Mouse (Mus musculus) liver, embryonic 16.5 days (tissue): ENCODE results near the gene Gstt2. TPM values are rescaled to one million over a fixed set of nuclear protein-coding genes. Genes with fewer than 3 reads are reported as not detected.
A peak's percentile ranks its signal among the peaks of the same experiment; 100 is the strongest.

ENCODE experiments used
- ATAC-seq: fragments of 200-750 bp; cut with Nextera tagmentation; 2 replicates; pipeline ENCODE4 v1.8.0; 2017; ENCODE audit warnings: low read depth, mild to moderate bottlenecking, moderate number of reproducible peaks, moderate library complexity
- H3K27ac ChIP-seq: fragments of 300-500 bp; sonication (generic); 2 replicates; pipeline ENCODE4 v1.5.1; 2014; ENCODE audit warnings: mild to moderate bottlenecking, low read length
- H3K27me3 ChIP-seq: fragments of 300-500 bp; sonication (generic); 2 replicates; pipeline ENCODE4 v1.6.1; 2014; ENCODE audit warnings: low read depth, low read length, mixed read lengths; ENCODE audit not compliant: control insufficient read depth, insufficient read depth
- H3K36me3 ChIP-seq: fragments of 300-500 bp; sonication (generic); 2 replicates; pipeline ENCODE4 v1.6.1; 2014; ENCODE audit warnings: mild to moderate bottlenecking; ENCODE audit not compliant: control insufficient read depth, insufficient read depth
- H3K4me1 ChIP-seq: fragments of 300-500 bp; sonication (generic); 2 replicates; pipeline ENCODE4 v1.6.1; 2014; ENCODE audit warnings: low read depth, low read length, mixed read lengths; ENCODE audit not compliant: control insufficient read depth
- H3K4me2 ChIP-seq: fragments of 300-500 bp; sonication (generic); 2 replicates; pipeline ENCODE4 v1.6.1; 2014; ENCODE audit warnings: low read depth, low read length, mixed read lengths
- H3K4me3 ChIP-seq: fragments of 300-500 bp; sonication (generic); 2 replicates; pipeline ENCODE4 v1.5.1; 2014; ENCODE audit warnings: low read depth, mild to moderate bottlenecking, low read length
- H3K9ac ChIP-seq: fragments of 300-500 bp; sonication (generic); 2 replicates; pipeline ENCODE4 v1.6.1; 2014; ENCODE audit warnings: low read depth, low read length
- H3K9me3 ChIP-seq: fragments of 300-500 bp; sonication (generic); replicated peaks from 2 replicates; pipeline ENCODE4 v1.6.1; 2016; ENCODE audit warnings: low read length; ENCODE audit not compliant: control insufficient read depth
- WGBS: fragments of 180-500 bp; shearing (Covaris S2); extraction: QIAGEN DNeasy Blood & Tissue Kit; methylation state at CpG from one replicate; pipeline ENCODE4 v1.1.7; 2014; ENCODE audit not compliant: insufficient replicate concordance; 5-methylcytosine and 5-hydroxymethylcytosine counted together
- polyA plus RNA-seq: library from polyadenylated mRNA; unstranded; fragments of >200 nt; fragmentation: Nextera tagmentation; extraction: Ambion mirVana; gene quantifications from 2 replicates; pipeline ENCODE4 v1.2.1, GENCODE M21; 2015

Gstt2 gene
- polyA plus RNA-seq, 1 experiment from 2014 or later, result 56.7 TPM

GRCm38 (mm10) chr10:75822443-75822842, 14.8 kb downstream of the Gstt2 start, which contains the start of gene Gstt4:
TSS of gene Gstt4 (minus strand) at chr10:75822543.
- no peak within 1 kb of the TSS for H3K4me3 ChIP-seq
- H3K4me2 ChIP-seq, result no peak within 1 kb of the TSS
- no peaks in the 10 kb centered on the region for H3K9me3 ChIP-seq
- H3K9ac ChIP-seq, result no peak within 1 kb of the TSS
- no peak for ATAC-seq
- no peak within 1 kb of the TSS for H3K27ac ChIP-seq
- 77% methylated on average over 2 of the region's 2 CpGs for WGBS
- no peaks in the 10 kb centered on the region for H3K27me3 ChIP-seq
- no peaks in the 10 kb centered on the region for H3K36me3 ChIP-seq
- H3K4me1 ChIP-seq, result no peaks in the 10 kb centered on the region

DNA sequence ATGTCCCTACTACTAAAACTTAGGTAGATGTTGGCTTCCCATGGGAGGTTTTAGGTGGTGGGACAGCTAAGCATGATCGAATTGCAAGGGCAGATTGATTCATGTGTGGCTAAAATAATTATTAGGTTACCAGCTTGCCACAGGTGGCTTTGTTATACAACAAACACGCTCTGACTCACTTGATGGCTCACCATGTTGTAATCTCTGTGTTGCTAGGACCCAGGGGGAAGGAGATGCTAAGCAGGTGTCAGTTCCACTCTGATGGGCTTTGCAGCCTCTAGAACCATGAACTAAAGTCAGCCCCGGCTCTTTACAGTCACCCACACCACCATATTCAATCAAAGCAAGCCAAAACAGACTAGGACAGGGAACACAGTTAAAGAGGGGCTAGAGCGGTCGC, 17.3 kb downstream of the Gstt2 start:
- WGBS, result 65% methylated on average over 5 of the region's 5 CpGs

GRCm38 (mm10) chr10:75818641-75819040, 18.6 kb downstream of the Gstt2 start:
- H3K36me3 ChIP-seq, result no peaks in the 10 kb centered on the region
- H3K4me3 ChIP-seq, result no peak overlapping the region
- H3K9me3 ChIP-seq, result no peaks in the 10 kb centered on the region
- ATAC-seq, result no peak
- 52% methylated on average over 10 of the region's 10 CpGs for WGBS
- no peak overlapping the region for H3K4me2 ChIP-seq
- H3K9ac ChIP-seq, result no peak overlapping the region
- H3K27ac ChIP-seq, result no peak overlapping the region
- no peaks in the 10 kb centered on the region for H3K4me1 ChIP-seq
- no peaks in the 10 kb centered on the region for H3K27me3 ChIP-seq

More for the DNA sequence above, 17.3 kb downstream of the Gstt2 start:
- Histone ChIP-seq H3K9ac (no peak overlapping the region), H3K9me3 (no peaks in the 10 kb centered on the region), H3K4me3 (no peak overlapping the region), H3K27me3 (no peaks in the 10 kb centered on the region), H3K4me1 (no peaks in the 10 kb centered on the region), H3K4me2 (no peak overlapping the region), H3K27ac (no peak overlapping the region), H3K36me3 (no peaks in the 10 kb centered on the region)
- ATAC-seq, result no peak

- no peak overlapping the region for H3K4me3 ChIP-seq
- no peaks in the 10 kb centered on the region for H3K36me3 ChIP-seq
- 36% methylated on average over 2 of the region's 2 CpGs for WGBS
- H3K27me3 ChIP-seq, result no peaks in the 10 kb centered on the region
- H3K9ac ChIP-seq, result no peak overlapping the region
- H3K4me2 ChIP-seq, result no peak overlapping the region
- H3K4me1 ChIP-seq, result no peaks in the 10 kb centered on the region
- ATAC-seq, result no peak
- no peaks in the 10 kb centered on the region for H3K9me3 ChIP-seq
- no peak overlapping the region for H3K27ac ChIP-seq
These were observed 33.0 kb downstream of the Gstt2 start for GRCm38 (mm10) chr10:75804217-75804616.

DNA sequence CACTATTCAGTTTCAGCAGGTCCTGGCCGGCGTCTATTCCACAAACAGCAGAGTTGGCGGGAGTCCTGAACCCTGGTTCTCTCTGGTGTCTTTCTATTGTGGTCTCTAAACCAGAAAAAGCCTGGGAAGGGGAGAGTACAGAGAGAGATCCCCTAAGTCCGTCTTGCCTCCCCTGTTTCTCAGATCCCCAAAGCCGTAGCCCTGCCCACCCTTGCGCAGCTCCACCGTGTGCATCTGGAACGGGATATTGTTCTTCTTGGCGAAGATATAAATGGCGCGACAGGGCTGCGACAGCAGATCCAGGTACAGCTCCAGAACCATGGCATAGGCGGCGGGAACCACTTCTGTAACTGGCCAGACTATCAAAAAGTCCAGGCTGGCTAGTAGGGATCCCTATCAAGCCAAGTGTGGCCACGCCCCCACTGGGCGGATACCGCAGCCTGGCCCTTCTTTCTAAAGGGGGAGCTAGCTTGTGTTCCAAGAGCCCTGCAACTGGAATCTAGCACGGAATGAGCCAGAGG, 39.0 kb downstream of the Gstt2 start, which contains the start of gene Gstt1:
Gene Gstt1, minus strand, starts transcription at position 409 of the 521 bp plus-strand sequence.
- H3K27ac ChIP-seq, result peak within 1 kb of the TSS; percentile 71
- peak within 1 kb of the TSS; percentile 61 for H3K9ac ChIP-seq
- peak within 1 kb of the TSS; percentile 65 for H3K4me3 ChIP-seq
- H3K27me3 ChIP-seq, result no peaks in the 10 kb centered on the region
- peaks cover 14% of the 10 kb centered on the region for H3K4me1 ChIP-seq
- peak; percentile 63 for ATAC-seq
- peak within 1 kb of the TSS; percentile 85 for H3K4me2 ChIP-seq
- no peaks in the 10 kb centered on the region for H3K9me3 ChIP-seq
- no peaks in the 10 kb centered on the region for H3K36me3 ChIP-seq
- 2% methylated on average over 18 of the region's 18 CpGs for WGBS

- H3K9me3 ChIP-seq, result no peaks in the 10 kb centered on the region
- H3K4me3 ChIP-seq, result peak overlapping the region; percentile 65
- peak; percentile 83 for ATAC-seq
- WGBS, result 2% methylated on average over 12 of the region's 12 CpGs
- H3K27me3 ChIP-seq, result no peaks in the 10 kb centered on the region
- peak overlapping the region; percentile 61 for H3K9ac ChIP-seq
- no peaks in the 10 kb centered on the region for H3K36me3 ChIP-seq
- peak overlapping the region; percentile 85 for H3K4me2 ChIP-seq
- peak overlapping the region; percentile 71 for H3K27ac ChIP-seq
- peaks cover 14% of the 10 kb centered on the region for H3K4me1 ChIP-seq
These were observed 39.5 kb downstream of the Gstt2 start for GRCm38 (mm10) chr10:75797619-75798175.

- no peak for ATAC-seq
- 39% methylated on average over 11 of the region's 11 CpGs for WGBS
- H3K4me1 ChIP-seq, result peaks cover 14% of the 10 kb centered on the region
These were observed 40.3 kb downstream of the Gstt2 start for GRCm38 (mm10) chr10:75796731-75797516.

GRCm38 (mm10) chr10:75794880-75795279, 42.3 kb downstream of the Gstt2 start:
- Histone ChIP-seq H3K27ac (peak overlapping the region; percentile 63), H3K27me3 (no peaks in the 10 kb centered on the region), H3K4me3 (peak overlapping the region; percentile 28; the same call in 1 of the 2 replicates), H3K4me1 (peaks cover 14% of the 10 kb centered on the region), H3K9me3 (no peaks in the 10 kb centered on the region), H3K36me3 (no peaks in the 10 kb centered on the region), H3K4me2 (peak overlapping the region; percentile 38), H3K9ac (peak overlapping the region; percentile 15; the same call in 1 of the 2 replicates)
- WGBS, result 30% methylated on average over 3 of the region's 3 CpGs
- no peak for ATAC-seq

More at GRCm38 (mm10) chr10:75796731-75797516, 40.3 kb downstream of the Gstt2 start:
- no peaks in the 10 kb centered on the region for H3K9me3 ChIP-seq
- H3K4me3 ChIP-seq, result peak overlapping the region; percentile 65
- H3K4me2 ChIP-seq, result peak overlapping the region; percentile 85
- peak overlapping the region; percentile 35 for H3K27ac ChIP-seq
- H3K9ac ChIP-seq, result peak overlapping the region; percentile 61; the same call in 1 of the 2 replicates
- H3K36me3 ChIP-seq, result no peaks in the 10 kb centered on the region
- no peaks in the 10 kb centered on the region for H3K27me3 ChIP-seq

- Histone ChIP-seq H3K36me3 (no peaks in the 10 kb centered on the region), H3K9me3 (no peaks in the 10 kb centered on the region), H3K9ac (no peak overlapping the region), H3K27ac (peak overlapping the region; percentile 77), H3K27me3 (no peaks in the 10 kb centered on the region), H3K4me2 (no peak overlapping the region), H3K4me1 (peaks cover 2% of the 10 kb centered on the region), H3K4me3 (no peak overlapping the region)
- 12% methylated on average over 7 of the region's 7 CpGs for WGBS
- ATAC-seq, result no peak
These were observed 46.5 kb downstream of the Gstt2 start for GRCm38 (mm10) chr10:75790773-75791172.
